Mouse (Mus musculus): ENCODE results near the gene Cemip. TPM values are rescaled to one million over a fixed set of nuclear protein-coding genes. Genes with fewer than 3 reads are reported as not detected.
A peak's percentile ranks its signal among the peaks of the same experiment; 100 is the strongest.

The Cemip gene
- polyA plus RNA-seq, 1 experiment: 0.63 TPM

GRCm38 (mm10) chr7:84121778-84122177 lies 35.5 kb upstream of the Cemip start:
- WGBS: 76% methylated on average over 3 of the region's 3 CpGs
- no peak for DNase-seq

GRCm38 (mm10) chr7:84120142-84120760 lies 33.9 kb upstream of the Cemip start:
- H3K4me1 ChIP-seq (replicated peaks; ENCODE audit: control insufficient read depth, insufficient read depth, low read length): peaks cover 49% of the 10 kb centered on the region

More at GRCm38 (mm10) chr7:84121778-84122177, 35.5 kb upstream of the Cemip start:
- H3K27me3 ChIP-seq (ENCODE audit: control insufficient read depth, insufficient read depth, low read length): no peaks in the 10 kb centered on the region
- no peak overlapping the region for H3K27ac ChIP-seq (ENCODE audit: control insufficient read depth, insufficient read depth, low read length)
- TF ChIP-seq POLR2A (IDR thresholded peaks at IDR 0.05; ENCODE audit: control insufficient read depth, extremely low read depth, insufficient read depth, low read length, poor library complexity) (no peak), CTCF (IDR thresholded peaks at IDR 0.05; ENCODE audit: borderline replicate concordance, control insufficient read depth, extremely low read depth, insufficient read depth, low read length, poor library complexity) (no peak)
- no peaks in the 10 kb centered on the region for H3K36me3 ChIP-seq (ENCODE audit: control insufficient read depth, insufficient read depth, low read length)
- H3K4me3 ChIP-seq (ENCODE audit: control insufficient read depth, insufficient read depth, low read length): no peak overlapping the region
- peaks cover 42% of the 10 kb centered on the region for H3K4me1 ChIP-seq (replicated peaks; ENCODE audit: control insufficient read depth, insufficient read depth, low read length)

GRCm38 (mm10) chr7:84119216-84120105 lies 33.2 kb upstream of the Cemip start:
- TF ChIP-seq POLR2A (IDR thresholded peaks at IDR 0.05; ENCODE audit: control insufficient read depth, extremely low read depth, insufficient read depth, low read length, poor library complexity) (no peak), CTCF (IDR thresholded peaks at IDR 0.05; ENCODE audit: borderline replicate concordance, control insufficient read depth, extremely low read depth, insufficient read depth, low read length, poor library complexity) (no peak)
- peak; percentile 54 for DNase-seq
- Histone ChIP-seq H3K27me3 (ENCODE audit: control insufficient read depth, insufficient read depth, low read length) (no peaks in the 10 kb centered on the region), H3K4me1 (replicated peaks; ENCODE audit: control insufficient read depth, insufficient read depth, low read length) (peaks cover 50% of the 10 kb centered on the region), H3K4me3 (ENCODE audit: control insufficient read depth, insufficient read depth, low read length) (no peak overlapping the region), H3K36me3 (ENCODE audit: control insufficient read depth, insufficient read depth, low read length) (no peaks in the 10 kb centered on the region), H3K27ac (ENCODE audit: control insufficient read depth, insufficient read depth, low read length) (peak overlapping the region; percentile 98)
- WGBS: 29% methylated on average over 12 of the region's 12 CpGs

More at GRCm38 (mm10) chr7:84120142-84120760, 33.9 kb upstream of the Cemip start:
- no peak overlapping the region for H3K4me3 ChIP-seq (ENCODE audit: control insufficient read depth, insufficient read depth, low read length)
- H3K27me3 ChIP-seq (ENCODE audit: control insufficient read depth, insufficient read depth, low read length): no peaks in the 10 kb centered on the region
- 69% methylated on average over 5 of the region's 5 CpGs for WGBS
- TF ChIP-seq CTCF (IDR thresholded peaks at IDR 0.05; ENCODE audit: borderline replicate concordance, control insufficient read depth, extremely low read depth, insufficient read depth, low read length, poor library complexity): no peak
- no peak for TF ChIP-seq POLR2A (IDR thresholded peaks at IDR 0.05; ENCODE audit: control insufficient read depth, extremely low read depth, insufficient read depth, low read length, poor library complexity)
- DNase-seq: peak; percentile 50
- no peaks in the 10 kb centered on the region for H3K36me3 ChIP-seq (ENCODE audit: control insufficient read depth, insufficient read depth, low read length)
- H3K27ac ChIP-seq (ENCODE audit: control insufficient read depth, insufficient read depth, low read length): peak overlapping the region; percentile 98

GRCm38 (mm10) chr7:84117543-84118122 lies 31.3 kb upstream of the Cemip start:
- TF ChIP-seq POLR2A (IDR thresholded peaks at IDR 0.05; ENCODE audit: control insufficient read depth, extremely low read depth, insufficient read depth, low read length, poor library complexity): no peak
- no peak for TF ChIP-seq CTCF (IDR thresholded peaks at IDR 0.05; ENCODE audit: borderline replicate concordance, control insufficient read depth, extremely low read depth, insufficient read depth, low read length, poor library complexity)
- no peaks in the 10 kb centered on the region for H3K27me3 ChIP-seq (ENCODE audit: control insufficient read depth, insufficient read depth, low read length)
- WGBS: 93% methylated on average over 6 of the region's 6 CpGs
- no peak for DNase-seq
- peaks cover 44% of the 10 kb centered on the region for H3K4me1 ChIP-seq (replicated peaks; ENCODE audit: control insufficient read depth, insufficient read depth, low read length)
- H3K27ac ChIP-seq (ENCODE audit: control insufficient read depth, insufficient read depth, low read length): no peak overlapping the region
- H3K36me3 ChIP-seq (ENCODE audit: control insufficient read depth, insufficient read depth, low read length): peaks cover 14% of the 10 kb centered on the region
- H3K4me3 ChIP-seq (ENCODE audit: control insufficient read depth, insufficient read depth, low read length): no peak overlapping the region

- peak; percentile 37 for DNase-seq
- H3K4me3 ChIP-seq (ENCODE audit: control insufficient read depth, insufficient read depth, low read length): no peak overlapping the region
- H3K27me3 ChIP-seq (ENCODE audit: control insufficient read depth, insufficient read depth, low read length): no peaks in the 10 kb centered on the region
- no peak for TF ChIP-seq CTCF (IDR thresholded peaks at IDR 0.05; ENCODE audit: borderline replicate concordance, control insufficient read depth, extremely low read depth, insufficient read depth, low read length, poor library complexity)
- H3K36me3 ChIP-seq (ENCODE audit: control insufficient read depth, insufficient read depth, low read length): peaks cover 14% of the 10 kb centered on the region
- peaks cover 39% of the 10 kb centered on the region for H3K4me1 ChIP-seq (replicated peaks; ENCODE audit: control insufficient read depth, insufficient read depth, low read length)
- 91% methylated on average over 7 of the region's 7 CpGs for WGBS
- no peak overlapping the region for H3K27ac ChIP-seq (ENCODE audit: control insufficient read depth, insufficient read depth, low read length)
Measured at GRCm38 (mm10) chr7:84116621-84117542, 30.6 kb upstream of the Cemip start.

All from thymus, adult 2 months (tissue).